Mouse (Mus musculus) thymus, postnatal 0 days (tissue): ENCODE measurements around the gene Grk6. TPM values are rescaled to one million over a fixed set of nuclear protein-coding genes. Genes with fewer than 3 reads are reported as not detected.
A peak's percentile ranks its signal among the peaks of the same experiment; 100 is the strongest.
"Not testable (repeated sequence)": the region's sequence is repeated elsewhere in the genome, so short reads cannot be mapped to it uniquely, and the experiment has no call there.

ENCODE experiments used
- DNase-seq: peaks from one replicate; pipeline ENCODE4 v3.0.0-alpha.2; 2015; ENCODE audit warnings: low spot score
- polyA plus RNA-seq: library from polyadenylated mRNA; unstranded; fragments of >200 nt; fragmentation: Nextera tagmentation; extraction: Ambion mirVana; gene quantifications from 2 replicates; pipeline ENCODE4 v1.2.1, GENCODE M21; 2015

Gene Grk6
- polyA plus RNA-seq, 1 experiment from 2014 or later: 87.8 TPM

DNA sequence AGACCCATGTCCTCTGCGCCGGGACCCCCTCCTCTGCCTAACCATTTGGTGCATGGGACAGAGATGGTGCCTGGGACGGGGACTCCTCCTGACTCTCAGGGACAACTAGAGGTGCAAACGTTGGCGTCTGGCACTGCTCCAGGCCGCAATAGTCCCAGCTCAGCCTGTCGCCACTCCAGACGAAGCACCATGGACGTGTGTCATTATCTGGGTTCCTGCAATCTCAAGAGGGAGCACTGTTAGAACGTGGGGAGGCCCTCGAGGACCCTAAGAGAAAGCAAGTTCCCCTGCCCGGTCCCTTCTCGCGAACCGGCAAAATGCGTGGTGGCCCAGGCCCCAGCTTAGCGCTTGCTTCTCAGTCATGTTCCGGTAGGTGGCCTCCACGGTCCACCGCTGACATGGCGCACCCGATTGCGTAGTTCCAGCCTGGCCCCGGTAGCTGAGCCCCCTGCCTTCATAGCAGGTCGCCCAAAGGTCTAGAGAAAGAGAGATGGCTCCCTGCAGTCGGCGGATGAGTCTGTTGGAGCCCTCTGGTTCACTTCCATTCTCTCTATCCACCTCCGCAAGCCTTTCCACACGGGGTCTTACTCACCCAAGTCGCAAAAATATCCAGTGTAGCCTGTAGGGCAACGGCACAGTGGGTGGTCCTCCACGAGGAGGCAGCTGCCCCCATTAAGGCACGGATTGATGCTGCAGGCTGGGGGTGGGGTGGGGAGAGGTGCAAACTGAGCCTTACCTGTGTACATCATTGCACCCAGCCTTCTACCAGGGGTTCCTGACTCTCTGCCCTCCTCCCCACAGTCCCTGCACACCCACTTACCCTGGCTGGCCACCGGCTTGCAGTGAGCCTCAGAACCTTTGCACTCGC lies 23.7 kb upstream of the Grk6 start:
- DNase-seq: peak; percentile 84

DNA sequence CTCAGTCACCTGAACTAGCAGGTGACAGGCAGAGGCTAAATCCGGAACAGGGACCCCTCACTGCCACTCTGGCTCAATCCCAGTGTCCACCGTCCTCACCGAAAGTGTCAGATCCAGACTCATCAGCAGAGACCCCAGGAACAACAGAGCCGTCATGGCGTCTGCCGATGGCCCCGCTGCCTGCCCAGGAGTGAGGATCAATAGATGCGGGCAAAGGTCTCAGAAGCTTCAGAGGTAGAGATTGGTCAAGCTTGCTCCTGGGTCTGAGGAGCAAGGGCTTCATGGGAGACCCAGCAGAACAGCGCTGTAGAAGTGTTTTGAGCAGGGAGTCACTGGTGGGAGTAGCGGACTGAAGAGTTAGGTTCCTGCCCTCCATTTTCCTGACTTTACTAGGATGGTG lies 18.3 kb upstream of the Grk6 start, which contains the start of gene F12:
F12 (minus strand) TSS at position 181 of the 400 bp plus-strand sequence.
- no peak for DNase-seq

DNA sequence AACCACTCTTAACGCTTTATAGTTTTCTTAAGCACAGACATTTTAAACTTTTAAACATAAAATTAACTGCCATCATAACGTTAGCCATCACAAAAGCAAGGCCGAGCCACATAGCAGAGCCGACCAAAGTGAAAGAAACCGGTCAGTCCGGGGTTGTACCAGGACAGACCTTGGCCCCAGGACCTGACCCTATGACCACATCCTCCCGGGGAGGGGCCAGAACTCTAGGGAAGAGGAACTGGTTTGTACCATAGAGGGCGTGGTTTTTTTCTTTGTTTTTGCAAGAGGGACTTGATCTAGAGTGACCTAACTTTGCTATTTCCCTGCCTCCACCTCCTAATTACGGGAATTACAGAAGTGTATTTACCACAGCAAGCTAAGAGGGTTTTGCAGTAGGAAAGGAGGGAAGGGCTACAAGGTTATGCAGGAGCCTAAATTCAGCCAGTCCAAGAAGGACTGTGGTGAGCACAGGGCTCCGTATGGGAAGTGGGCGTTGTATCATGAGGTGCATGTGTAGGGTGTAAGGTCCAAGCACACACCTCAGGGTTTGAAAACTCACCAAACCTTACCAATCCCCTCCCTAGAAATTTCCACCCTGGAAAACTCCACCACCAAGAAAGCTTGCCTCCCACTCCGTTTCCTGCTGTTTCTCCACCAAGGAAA lies 15.5 kb upstream of the Grk6 start:
- no peak for DNase-seq

DNA sequence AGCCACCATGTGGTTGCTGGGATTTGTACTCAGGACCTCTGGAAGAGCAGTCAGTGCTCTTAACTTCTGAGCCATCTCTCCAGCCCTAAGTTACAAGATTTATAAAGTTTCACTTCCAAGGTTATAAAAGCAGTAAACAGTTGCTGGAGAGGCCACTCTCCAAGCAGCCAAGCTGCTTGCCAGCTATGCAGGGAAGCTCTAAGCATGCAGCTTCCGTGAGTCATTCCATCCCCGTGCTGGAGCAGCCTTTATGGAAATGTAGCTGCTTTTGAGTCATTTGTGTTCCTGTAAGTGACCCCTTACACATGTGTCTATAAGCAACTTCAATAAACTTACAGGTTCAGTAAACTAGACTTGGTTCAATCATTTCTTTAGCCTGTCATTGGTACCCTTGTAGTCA lies 14.3 kb upstream of the Grk6 start:
- no peak for DNase-seq

DNA sequence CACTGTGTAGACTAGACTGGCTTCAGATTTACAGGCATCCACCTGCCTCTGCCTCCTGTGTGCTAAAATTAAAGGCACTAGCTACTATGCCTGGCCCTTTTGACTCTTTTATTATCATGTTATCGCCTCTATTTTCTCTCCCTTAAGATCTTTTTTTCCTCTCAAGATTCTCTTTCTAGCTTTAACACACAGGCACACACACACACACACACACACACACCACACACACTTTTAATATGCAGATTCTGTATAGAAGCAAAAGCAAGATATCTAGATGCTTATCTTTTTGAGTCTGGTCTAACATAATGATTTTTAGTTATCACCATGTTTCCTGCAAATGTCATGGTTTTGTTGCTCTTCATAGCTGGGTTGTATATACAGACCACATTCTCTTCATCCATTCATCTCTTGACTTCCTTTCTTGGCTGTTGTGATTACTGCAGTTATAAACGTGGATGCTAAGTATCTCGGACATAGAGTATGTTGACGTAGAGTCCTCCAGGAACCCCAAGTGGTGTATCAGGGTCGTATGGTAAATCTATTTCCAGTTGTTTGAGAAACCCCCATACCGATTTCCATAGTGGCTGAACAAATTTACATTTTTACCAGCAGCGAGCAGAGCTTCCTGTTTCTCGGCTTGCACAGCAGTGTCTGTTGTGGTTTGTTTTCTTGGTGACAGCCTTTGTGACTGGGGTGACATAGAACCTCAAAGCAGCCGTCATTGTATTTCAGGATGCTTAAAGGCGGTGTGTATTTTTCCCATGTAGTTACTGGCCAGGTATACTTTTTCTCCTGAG lies 12.8 kb upstream of the Grk6 start:
- DNase-seq: peak; percentile 88

DNA sequence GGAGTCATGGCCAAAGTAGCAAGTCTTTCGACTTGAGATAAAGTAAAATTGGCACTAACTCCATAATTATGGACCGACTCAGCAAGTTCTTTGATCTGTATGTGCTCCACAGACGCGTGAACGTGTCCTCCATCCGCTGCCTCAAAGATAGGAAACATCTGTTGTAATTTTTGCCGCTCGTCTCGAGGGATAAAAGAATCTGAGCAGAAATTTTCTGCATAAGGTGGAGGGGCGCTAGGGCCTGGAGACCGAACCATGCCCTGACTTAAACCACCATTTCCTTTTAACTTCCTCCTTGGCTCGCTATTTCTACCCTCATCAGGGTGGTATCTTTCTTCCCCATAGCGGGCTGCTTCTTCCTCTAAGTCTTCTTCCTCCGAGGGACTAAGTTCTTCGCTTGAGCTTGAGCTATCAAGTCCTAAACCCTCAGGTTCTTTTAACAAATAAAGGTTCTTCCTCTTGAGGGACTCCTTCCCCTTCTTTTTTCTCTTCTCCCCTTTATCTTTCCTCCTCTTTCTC lies 7.7 kb upstream of the Grk6 start:
- DNase-seq: not testable (repeated sequence)

DNA sequence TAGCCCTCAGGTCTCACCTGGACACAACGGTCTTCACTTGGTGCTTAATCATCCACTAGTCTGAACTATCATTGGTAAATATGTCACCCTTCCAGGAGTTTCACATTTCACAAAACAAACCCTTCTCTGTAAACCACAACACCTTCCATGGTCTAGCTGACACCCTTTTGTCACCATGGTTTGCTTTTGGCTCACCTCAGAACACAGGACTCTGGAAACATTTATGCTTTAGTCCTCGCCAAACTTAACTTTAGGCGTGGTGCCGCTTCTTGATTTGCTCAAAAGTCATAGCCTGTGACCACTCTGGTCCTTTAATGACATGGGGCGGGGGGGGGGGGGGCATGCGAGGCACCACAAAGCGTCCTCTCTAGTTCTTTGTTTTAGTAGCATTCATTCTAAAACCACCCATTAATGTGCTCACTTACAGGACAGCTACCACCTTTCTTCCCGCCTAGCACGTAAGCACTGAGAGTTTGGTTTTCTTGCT lies 1.0 kb upstream of the Grk6 start:
- DNase-seq: peak; percentile 45

DNA sequence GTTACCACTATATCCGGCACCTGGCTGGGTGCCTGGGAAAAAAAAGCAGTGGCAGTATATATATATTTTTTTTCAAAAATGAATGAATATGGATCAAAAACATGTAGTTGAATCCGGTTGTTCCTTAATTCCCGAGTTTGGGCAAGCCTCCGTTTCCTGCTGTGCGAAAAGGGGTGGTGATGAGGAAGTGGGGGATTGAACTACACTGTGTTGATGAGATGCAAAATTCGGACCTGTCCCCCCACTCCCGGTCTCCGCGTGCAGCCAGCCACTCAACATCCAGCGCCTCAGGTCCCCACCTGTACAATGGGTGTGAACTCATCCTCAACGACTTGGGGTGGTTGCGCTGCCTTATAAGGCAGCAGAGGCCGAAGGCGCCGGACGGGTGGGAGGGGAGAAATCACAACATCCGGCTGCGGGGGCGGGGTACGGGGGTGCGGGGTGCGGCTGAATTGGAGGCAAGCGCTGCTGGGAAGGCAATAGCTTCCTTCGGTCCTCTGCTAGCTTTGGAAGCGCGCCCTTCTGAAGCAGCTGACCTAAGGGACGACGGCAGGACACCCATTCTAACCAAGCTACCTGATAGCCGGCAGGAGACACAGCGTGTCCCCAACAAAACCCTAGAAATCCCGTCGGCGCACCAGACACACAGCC lies 461 bp upstream of the Grk6 start:
- peak; percentile 77 for DNase-seq

DNA sequence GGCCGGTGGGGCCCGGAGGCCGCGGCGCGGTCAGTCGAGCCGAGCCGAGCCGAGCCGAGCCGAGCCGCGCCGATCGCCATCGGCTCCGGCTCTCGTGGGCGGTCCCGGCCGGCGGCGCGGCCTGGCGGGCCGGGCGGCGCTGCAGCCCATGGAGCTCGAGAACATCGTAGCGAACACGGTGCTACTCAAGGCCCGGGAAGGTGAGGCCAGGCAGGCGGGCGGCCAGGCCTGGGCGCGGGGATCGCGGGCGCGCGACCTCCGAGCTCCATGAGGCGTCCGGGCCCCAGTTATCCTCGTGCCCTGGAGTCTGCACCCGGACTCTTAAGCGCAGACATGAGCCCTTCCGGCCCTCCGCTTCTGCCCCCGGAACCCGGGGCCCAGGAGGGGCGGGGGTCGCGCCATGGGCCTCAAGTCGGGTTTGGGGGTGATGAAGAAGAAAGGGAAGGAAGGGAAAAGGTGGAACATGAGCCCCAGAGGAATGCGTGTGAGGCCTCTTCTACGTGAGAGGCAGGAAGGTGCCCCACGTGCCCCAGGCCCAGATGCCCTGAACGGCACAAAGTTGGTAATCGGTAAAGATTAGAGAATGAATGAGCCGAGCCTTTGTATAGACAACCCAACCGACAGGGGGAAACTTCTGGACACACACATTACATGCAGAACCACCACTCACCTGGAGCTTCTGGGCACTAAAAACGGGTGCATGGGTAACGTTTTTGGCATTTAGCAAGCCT lies 654 bp downstream of the Grk6 start:
- DNase-seq: peak; percentile 56

DNA sequence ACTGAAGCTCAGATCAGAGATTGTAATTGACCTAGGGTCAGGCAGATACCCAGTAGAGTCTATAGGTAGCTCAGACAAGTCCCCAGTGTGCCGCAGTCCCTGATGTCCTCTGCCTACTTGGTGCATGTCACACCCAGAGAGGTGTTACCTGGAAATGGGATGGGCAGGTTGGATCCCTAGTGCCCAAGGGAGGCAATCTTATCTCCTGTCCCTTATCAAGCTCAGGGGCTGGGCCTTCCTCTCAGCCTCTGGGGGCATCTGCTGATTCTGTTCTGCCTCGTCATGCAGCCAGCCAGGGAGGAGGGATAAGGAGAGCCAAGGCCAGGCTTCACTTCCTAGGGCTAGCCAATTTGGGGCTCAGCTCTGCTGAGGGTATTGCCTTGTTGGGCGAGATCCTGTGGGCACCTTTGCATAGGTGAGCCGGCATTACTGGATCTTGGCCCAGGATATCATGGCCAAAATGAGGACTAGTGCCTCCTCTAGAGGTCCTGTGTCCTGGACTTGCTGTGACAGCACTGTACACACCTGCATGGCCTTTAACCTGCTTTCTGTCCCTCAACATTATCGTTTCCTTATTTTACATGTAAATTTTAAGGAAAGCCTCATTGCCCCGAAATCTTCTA lies 1.7 kb downstream of the Grk6 start:
- no peak for DNase-seq

DNA sequence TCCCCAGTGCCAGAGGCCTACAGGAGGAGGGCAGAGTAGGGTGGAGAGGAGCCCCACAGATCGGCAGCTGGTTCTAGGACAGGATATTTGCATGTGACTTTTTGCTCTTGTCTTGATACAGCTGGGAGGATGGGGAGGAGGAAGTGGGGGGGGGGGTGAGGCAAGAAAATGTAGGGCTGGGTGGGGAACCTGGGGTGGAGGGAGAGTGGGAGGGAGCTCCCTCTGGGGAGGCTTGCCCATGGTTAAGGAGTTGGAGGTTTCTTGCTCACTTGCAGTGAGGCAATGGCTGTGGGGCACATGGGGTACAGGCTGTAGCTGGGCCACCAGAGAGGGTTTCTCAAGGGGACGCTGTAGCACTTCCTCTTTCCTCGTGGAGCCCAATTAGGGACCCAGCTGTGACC lies 2.7 kb downstream of the Grk6 start:
- peak; percentile 82 for DNase-seq

DNA sequence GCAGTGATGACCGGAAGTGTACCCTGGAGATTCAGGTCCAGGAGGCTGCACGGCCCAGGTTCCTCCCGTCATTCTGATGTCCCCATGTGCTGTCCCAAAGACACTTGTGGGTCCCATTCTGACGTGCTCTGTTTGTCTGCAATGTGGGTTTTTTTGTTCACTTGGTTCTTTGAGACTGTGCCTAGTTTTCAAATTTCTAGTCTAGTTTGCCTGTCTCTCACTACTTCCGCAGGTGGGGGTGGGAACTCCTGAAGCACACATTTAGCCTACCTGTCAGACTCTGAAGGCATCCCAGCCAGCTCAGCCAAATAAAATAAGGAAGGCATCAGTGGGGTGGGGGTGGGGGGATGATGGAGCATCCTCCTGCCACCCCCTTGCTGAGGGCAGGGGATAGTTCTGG lies 3.3 kb downstream of the Grk6 start:
- DNase-seq: no peak

DNA sequence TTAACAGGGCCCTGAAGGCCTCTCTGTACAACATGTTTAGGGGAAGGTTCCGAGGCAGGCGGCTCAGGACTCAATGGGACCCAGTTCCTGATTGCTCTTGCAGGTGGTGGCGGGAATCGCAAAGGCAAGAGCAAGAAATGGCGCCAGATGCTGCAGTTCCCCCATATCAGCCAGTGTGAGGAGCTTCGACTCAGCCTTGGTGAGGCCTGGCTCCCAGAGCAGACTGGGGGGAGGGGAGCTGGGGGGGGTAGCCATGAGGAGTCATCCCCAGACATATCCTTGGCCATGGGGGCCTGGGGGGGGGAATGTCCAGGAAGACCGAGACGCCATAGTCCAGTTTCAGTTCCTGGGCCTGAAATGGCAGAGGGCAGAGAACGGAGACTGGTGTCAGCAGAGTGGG lies 4.3 kb downstream of the Grk6 start:
- peak; percentile 50 for DNase-seq

DNA sequence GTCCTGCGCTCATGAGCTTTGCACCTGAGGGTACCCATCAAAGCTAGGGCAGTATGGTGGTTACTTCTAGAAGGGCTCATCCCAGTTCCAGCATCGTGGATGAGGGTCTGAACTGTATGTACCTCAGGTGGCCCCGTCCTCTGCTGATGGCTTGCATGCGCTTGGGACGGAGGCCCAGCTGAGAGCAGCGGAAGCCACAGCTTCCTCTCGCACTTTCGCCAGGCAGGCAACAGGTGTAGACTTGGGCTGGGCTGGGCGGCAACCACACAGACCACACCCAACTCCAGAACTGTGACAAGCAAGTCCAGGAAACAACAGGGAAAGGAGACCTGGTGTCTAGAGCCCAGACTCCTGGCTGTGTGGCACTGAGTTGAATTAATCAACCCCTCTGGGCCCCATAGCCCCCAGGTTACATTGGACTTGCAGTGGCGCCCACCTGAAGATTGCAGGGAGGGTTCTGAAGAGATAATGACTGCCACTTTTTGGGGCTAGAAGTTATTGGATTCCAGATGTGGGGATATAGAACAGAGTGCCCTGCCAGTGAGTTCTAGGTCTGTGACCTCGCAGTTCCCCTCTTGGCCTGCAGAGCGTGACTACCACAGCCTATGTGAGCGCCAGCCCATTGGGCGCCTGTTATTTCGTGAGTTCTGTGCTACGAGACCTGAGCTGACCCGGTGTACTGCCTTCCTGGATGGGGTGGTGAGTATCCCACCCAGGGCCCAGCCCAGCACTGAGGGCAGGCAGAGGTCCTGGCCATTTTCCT lies 5.0 kb downstream of the Grk6 start:
- peak; percentile 71 for DNase-seq

DNA sequence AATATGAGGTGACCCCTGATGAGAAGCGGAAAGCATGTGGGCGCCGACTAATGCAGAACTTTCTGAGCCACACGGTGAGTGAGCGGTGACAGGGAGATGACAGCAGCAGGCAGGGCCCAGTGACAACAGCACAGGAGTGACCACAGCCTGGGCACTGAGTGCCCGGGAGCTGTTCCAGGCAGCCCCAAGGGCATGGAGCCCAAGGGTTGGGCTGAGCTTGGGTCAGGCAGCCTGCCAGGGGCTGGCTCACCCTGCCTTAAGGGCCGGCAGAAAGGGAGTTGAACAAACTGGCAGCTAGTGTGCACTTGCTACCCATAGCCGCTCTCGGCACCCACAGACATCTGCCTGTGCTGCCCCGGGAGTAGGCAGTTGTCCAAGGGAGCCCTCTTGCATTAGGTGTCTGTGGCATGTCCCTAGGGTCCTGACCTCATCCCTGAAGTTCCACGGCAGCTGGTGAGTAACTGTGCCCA lies 5.7 kb downstream of the Grk6 start:
- DNase-seq: no peak

DNA sequence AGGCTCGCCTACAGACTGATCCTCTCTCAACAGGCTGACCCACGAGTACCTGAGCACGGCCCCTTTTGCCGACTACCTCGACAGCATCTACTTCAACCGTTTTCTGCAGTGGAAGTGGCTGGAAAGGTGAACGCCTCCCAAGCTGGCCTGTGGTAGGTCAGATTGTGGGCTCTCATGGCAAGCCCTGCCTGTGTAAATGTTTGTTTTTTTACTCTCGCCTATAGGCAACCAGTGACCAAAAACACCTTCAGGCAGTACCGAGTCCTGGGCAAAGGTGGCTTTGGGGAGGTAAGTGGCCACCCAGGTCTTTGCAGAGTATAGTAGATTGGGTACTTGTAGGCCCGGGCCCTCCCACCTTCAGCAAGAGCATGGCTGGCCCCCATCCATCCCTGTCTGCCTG lies 6.4 kb downstream of the Grk6 start:
- DNase-seq: no peak

DNA sequence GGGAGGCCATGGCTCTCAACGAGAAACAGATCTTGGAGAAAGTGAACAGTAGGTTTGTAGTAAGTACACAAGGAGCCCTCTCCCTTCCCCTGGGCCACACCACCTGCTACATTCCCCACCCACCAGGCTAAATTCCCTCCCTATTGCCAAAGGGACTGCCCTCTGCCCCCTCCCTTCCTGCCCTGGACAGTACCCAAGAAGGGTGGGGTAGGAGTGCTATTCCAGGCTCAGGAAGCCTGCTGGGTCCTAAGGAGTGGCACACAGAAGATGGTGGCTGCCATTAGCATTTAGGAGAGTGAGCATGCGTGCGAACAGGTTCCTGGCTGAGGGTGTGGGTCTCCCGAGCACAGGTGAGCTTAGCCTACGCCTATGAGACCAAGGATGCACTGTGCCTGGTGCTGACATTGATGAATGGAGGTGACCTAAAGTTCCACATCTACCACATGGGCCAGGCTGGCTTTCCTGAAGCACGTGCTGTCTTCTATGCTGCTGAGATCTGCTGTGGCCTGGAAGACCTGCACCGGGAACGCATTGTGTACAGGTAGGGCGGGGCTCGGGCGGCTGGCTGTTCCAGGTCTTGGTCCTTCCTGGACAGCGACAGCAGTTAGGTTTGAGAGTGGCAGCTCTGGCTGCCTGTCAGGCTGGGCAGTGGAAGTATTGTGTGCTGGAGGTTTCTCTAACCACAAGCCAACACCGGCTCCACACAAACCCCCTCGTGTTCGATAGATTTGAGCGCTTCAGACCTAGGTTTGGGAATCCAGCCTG lies 7.1 kb downstream of the Grk6 start:
- DNase-seq: no peak

DNA sequence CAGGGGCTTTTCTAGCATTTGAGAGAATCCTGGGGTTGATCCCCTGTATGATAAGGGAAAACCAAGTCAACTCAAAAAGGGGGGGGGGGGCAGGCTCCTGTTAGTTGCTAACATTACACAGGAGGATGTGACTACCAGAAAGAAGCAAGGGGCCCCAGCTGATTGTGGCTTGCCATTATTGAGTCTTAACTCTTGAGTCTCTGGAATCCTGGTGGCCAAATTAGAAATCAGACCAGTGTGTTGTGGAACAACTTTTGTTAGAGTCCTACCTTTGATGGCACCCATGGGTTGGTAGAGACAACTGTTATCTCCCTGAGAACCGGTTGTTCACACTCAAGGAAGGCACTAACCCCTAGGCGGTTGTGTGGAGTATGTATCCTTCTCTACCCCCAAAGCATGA lies 18.1 kb downstream of the Grk6 start:
- peak; percentile 36 for DNase-seq
